Mouse (Mus musculus): Measurements from ENCODE around the gene Zdhhc21. TPM values are rescaled to one million over a fixed set of nuclear protein-coding genes. Genes with fewer than 3 reads are reported as not detected.

Zdhhc21 gene
- polyA plus RNA-seq, 1 experiment = 2.4 TPM

DNA sequence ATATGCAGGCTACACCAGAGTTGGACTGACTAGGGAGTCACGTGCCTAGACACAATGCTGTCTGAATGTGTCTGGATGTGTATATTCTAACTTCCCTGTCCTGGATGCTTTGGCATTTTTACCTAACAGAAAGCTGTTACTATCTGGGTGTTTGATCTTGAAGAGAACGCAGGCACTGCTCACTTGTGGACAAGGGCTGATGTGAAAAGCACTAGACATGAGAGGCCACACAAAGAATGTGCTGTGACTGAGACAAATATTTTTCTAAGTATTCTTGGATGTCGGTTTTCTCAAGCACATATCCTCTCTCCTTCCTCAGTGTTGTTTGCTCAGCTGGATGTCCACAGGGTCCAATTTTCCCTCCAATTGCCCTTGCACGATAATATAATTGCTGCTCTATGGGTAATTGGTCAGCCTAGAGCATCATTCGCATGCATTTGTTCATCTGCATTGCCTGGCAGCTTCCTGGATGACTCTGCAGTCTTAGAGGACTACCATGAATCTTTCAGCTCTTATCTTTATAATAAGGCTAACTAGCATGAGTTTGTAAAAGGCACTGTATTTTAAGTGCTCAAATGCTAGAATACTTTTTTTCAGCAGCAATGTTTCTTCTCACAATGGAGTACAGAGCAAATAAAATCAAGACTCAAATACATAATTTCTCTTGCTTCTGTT lies 66.7 kb downstream of the Zdhhc21 start:
- TF ChIP-seq CTCF (IDR thresholded peaks at IDR 0.05; ENCODE audit: extremely low read depth, insufficient read depth, insufficient read length, insufficient replicate concordance) (no peak), POLR2A (IDR thresholded peaks at IDR 0.05; ENCODE audit: low read depth, low read length) (no peak)
- Histone ChIP-seq H3K4me1 (ENCODE audit: control insufficient read depth, insufficient read depth, insufficient read length) (no peaks in the 10 kb centered on the region), H3K4me3 (ENCODE audit: extremely low read depth, insufficient read depth, insufficient read length) (no peak overlapping the region), H3K36me3 (ENCODE audit: control insufficient read depth, insufficient read depth, low read length) (no peaks in the 10 kb centered on the region), H3K27me3 (ENCODE audit: control insufficient read depth, insufficient read depth, low read length) (no peaks in the 10 kb centered on the region), H3K27ac (ENCODE audit: insufficient read depth, low read length) (no peak overlapping the region)
- 78% methylated on average over 5 of the region's 5 CpGs for WGBS
- DNase-seq (ENCODE audit: low read depth in 1 of 2, low spot score in 2 of 2) = no peak

DNA sequence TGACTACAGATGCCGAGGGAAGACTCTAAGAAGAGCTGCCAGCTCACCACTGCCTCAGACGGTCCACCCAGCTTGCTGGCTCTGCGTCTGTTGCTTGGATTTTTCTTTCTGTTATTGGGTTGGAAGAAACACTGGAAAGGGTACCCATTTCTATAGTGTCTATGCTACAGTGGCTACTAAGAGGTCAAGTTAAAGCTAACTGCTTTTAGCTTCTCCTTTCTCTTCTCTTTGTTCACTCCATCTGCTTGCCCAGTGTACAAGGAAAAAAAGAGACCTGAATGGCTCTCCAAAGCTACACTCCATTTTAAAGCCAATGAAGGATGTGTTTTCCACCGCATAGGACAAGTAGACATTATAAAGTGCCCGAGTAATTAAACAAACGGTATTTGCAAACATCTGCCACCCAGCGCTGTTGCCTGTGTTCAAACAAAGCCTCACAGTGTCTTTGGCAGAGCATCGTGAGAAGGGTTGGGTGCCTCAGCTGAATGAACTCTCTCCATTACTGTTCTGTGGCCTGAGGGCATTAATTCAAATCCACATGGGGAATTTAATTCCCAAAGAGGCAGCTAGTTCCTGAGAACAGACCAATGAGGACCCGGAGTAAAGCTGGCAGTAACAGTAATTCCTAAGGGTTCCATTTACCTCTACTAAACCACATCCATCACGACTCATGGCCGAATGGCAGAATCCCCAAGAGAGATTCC lies 94.1 kb downstream of the Zdhhc21 start:
- Histone ChIP-seq H3K4me1 (ENCODE audit: control insufficient read depth, insufficient read depth, insufficient read length) (no peaks in the 10 kb centered on the region), H3K4me3 (ENCODE audit: extremely low read depth, insufficient read depth, insufficient read length) (no peak overlapping the region), H3K36me3 (ENCODE audit: control insufficient read depth, insufficient read depth, low read length) (no peaks in the 10 kb centered on the region), H3K27me3 (ENCODE audit: control insufficient read depth, insufficient read depth, low read length) (no peaks in the 10 kb centered on the region), H3K27ac (ENCODE audit: insufficient read depth, low read length) (no peak overlapping the region)
- no peak for TF ChIP-seq CTCF (IDR thresholded peaks at IDR 0.05; ENCODE audit: extremely low read depth, insufficient read depth, insufficient read length, insufficient replicate concordance)
- TF ChIP-seq POLR2A (IDR thresholded peaks at IDR 0.05; ENCODE audit: low read depth, low read length) = no peak
- 92% methylated on average over 11 of the region's 11 CpGs for WGBS
- no peak for DNase-seq (ENCODE audit: low read depth in 1 of 2, low spot score in 2 of 2)

DNA sequence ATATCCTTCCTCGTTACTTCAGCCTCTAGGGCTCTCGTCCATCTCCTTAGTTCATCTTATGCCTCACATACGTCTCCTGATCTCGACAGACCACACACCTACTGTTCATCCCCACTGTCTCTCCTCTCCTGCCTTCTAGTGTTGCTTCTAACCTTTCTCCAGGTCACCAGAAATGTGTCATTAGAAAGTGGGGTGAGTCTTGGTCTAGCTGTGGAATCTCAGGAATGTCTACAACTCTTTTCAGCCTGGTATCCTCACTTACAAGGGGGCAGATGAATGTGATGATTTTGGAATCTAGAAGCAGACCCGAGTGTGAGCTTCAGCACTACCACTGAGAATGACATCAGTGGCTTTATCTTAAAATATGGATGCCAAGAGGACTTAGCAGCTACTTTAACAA lies 96.2 kb downstream of the Zdhhc21 start:
- WGBS = 71% methylated on average over 5 of the region's 5 CpGs
- Histone ChIP-seq H3K36me3 (ENCODE audit: control insufficient read depth, insufficient read depth, low read length) (no peaks in the 10 kb centered on the region), H3K27ac (ENCODE audit: insufficient read depth, low read length) (no peak overlapping the region), H3K27me3 (ENCODE audit: control insufficient read depth, insufficient read depth, low read length) (no peaks in the 10 kb centered on the region), H3K4me3 (ENCODE audit: extremely low read depth, insufficient read depth, insufficient read length) (no peak overlapping the region), H3K4me1 (ENCODE audit: control insufficient read depth, insufficient read depth, insufficient read length) (no peaks in the 10 kb centered on the region)
- TF ChIP-seq POLR2A (IDR thresholded peaks at IDR 0.05; ENCODE audit: low read depth, low read length) (no peak), CTCF (IDR thresholded peaks at IDR 0.05; ENCODE audit: extremely low read depth, insufficient read depth, insufficient read length, insufficient replicate concordance) (no peak)
- DNase-seq (ENCODE audit: low read depth in 1 of 2, low spot score in 2 of 2) = no peak

DNA sequence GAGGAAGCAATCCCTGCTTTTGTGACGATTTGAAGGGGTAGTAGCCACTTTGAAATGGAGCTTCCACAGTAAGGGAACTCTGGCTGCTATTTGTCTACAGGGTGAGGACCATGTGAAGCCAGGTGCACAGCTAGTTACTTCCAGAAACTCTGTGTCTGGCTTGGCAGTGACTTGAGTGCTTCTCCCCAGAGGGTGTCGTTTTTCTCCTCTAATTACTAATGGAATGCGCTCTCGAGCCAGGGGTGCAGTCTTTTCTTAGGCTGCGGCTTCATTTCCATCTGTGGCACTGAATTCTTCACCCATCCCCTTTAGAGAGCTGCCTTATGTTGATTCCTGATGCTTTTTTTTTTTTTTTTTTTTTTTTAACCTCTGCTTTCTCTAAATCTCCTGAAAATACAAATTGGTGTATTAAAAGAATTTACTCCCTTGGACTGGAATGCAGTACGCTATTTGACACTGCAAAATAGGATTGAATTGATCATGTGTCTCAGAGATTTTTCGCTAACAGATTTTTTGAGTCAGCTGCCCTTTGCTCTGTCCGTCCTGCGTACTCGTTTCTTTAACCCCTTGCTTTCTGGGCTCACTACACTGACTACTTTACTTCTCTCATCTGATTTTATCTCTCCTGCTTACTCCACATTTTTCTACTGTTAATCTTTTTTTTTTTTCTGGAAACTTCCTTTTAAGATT lies 97.2 kb downstream of the Zdhhc21 start:
- Histone ChIP-seq H3K27me3 (ENCODE audit: control insufficient read depth, insufficient read depth, low read length) (no peaks in the 10 kb centered on the region), H3K36me3 (ENCODE audit: control insufficient read depth, insufficient read depth, low read length) (no peaks in the 10 kb centered on the region), H3K4me1 (ENCODE audit: control insufficient read depth, insufficient read depth, insufficient read length) (no peaks in the 10 kb centered on the region), H3K27ac (ENCODE audit: insufficient read depth, low read length) (no peak overlapping the region), H3K4me3 (ENCODE audit: extremely low read depth, insufficient read depth, insufficient read length) (no peak overlapping the region)
- 67% methylated on average over 10 of the region's 10 CpGs for WGBS
- TF ChIP-seq CTCF (IDR thresholded peaks at IDR 0.05; ENCODE audit: extremely low read depth, insufficient read depth, insufficient read length, insufficient replicate concordance) (no peak), POLR2A (IDR thresholded peaks at IDR 0.05; ENCODE audit: low read depth, low read length) (no peak)
- DNase-seq (ENCODE audit: low read depth in 1 of 2, low spot score in 2 of 2) = no peak

DNA sequence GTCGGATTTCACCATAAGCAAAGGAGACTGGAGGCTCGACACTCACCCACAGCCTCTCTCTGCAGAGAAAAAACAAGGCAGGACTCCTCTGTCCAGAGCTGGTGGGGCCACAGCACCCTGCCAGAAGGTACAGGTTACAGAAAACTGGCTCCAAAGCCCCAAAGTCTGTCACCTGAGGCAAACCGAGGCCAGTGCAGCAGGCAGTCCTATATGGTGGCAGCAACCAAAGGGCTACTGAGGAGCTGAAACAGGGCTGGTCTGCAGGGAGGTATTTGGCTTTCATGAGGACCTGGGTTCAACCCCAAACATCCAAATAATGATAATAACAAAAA lies 103.5 kb downstream of the Zdhhc21 start:
- no peaks in the 10 kb centered on the region for H3K27me3 ChIP-seq (ENCODE audit: control insufficient read depth, insufficient read depth, low read length)
- H3K4me1 ChIP-seq (ENCODE audit: control insufficient read depth, insufficient read depth, insufficient read length) = no peaks in the 10 kb centered on the region
- TF ChIP-seq POLR2A (IDR thresholded peaks at IDR 0.05; ENCODE audit: low read depth, low read length) = no peak
- TF ChIP-seq CTCF (IDR thresholded peaks at IDR 0.05; ENCODE audit: extremely low read depth, insufficient read depth, insufficient read length, insufficient replicate concordance) = no peak
- no peak for DNase-seq (ENCODE audit: low read depth in 1 of 2, low spot score in 2 of 2)
- WGBS = 83% methylated on average over 3 of the region's 3 CpGs
- H3K27ac ChIP-seq (ENCODE audit: insufficient read depth, low read length) = no peak overlapping the region
- H3K36me3 ChIP-seq (ENCODE audit: control insufficient read depth, insufficient read depth, low read length) = no peaks in the 10 kb centered on the region
- no peak overlapping the region for H3K4me3 ChIP-seq (ENCODE audit: extremely low read depth, insufficient read depth, insufficient read length)

DNA sequence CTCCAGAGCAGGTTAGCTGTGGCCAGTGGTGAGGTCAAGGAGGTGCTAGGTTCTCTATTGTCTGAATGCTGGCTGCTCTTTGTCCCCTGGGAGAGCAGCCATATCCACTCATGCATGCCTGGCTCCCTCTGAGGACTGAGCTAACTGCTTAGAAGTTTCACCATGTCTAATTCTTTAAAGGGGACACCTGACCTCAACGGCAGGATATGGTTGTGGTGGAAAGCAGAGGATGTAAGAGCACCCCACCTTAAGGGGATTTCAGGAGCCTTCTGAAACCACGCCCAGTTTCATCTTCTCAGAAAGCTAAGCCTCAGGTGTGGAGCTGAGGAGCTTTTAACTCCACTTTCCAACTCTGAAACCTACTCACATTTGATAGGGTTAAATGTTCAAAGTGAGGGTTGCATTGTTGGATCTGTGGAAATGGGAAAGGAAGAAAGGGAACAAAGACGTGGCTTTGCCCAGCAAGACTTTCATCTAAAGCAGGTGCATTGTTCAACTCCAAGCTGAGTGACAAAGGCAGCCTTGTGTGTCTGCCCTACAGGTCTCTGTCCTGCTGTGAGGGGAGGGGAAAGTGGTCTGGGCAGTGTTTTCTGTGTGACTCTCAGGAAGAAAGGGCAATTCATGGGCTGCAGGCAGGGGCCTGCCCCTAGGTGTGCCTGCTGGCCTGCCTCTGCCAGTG lies 104.0 kb downstream of the Zdhhc21 start:
- no peak for DNase-seq (ENCODE audit: low read depth in 1 of 2, low spot score in 2 of 2)
- no peak overlapping the region for H3K4me3 ChIP-seq (ENCODE audit: extremely low read depth, insufficient read depth, insufficient read length)
- H3K27ac ChIP-seq (ENCODE audit: insufficient read depth, low read length) = no peak overlapping the region
- TF ChIP-seq POLR2A (IDR thresholded peaks at IDR 0.05; ENCODE audit: low read depth, low read length) (no peak), CTCF (IDR thresholded peaks at IDR 0.05; ENCODE audit: extremely low read depth, insufficient read depth, insufficient read length, insufficient replicate concordance) (no peak)
- 25% methylated on average over 3 of the region's 3 CpGs for WGBS
- no peaks in the 10 kb centered on the region for H3K27me3 ChIP-seq (ENCODE audit: control insufficient read depth, insufficient read depth, low read length)
- no peaks in the 10 kb centered on the region for H3K36me3 ChIP-seq (ENCODE audit: control insufficient read depth, insufficient read depth, low read length)
- H3K4me1 ChIP-seq (ENCODE audit: control insufficient read depth, insufficient read depth, insufficient read length) = no peaks in the 10 kb centered on the region

Other genes starting within 250 kb of the Zdhhc21 start
- gene Nfib, start 154.2 kb downstream of the Zdhhc21 start, polyA plus RNA-seq (2012; rRNA removed) = 2.3 and 2.7 TPM in 2 replicates
- not detected in 2 replicates for gene Cer1, start 25.2 kb upstream of the Zdhhc21 start, polyA plus RNA-seq (2012; rRNA removed)
- 2.4 and 2.6 TPM in 2 replicates for gene Frem1, start 192.4 kb upstream of the Zdhhc21 start, polyA plus RNA-seq (2012; rRNA removed)

Data from spleen, adult 2 months (tissue).